Mouse (Mus musculus): ENCODE data around the gene Tut7. TPM values are rescaled to one million over a fixed set of nuclear protein-coding genes. Genes with fewer than 3 reads are reported as not detected.

Tut7 gene
- polyA plus RNA-seq, 1 experiment from 2014 or later = 39.0 TPM

DNA sequence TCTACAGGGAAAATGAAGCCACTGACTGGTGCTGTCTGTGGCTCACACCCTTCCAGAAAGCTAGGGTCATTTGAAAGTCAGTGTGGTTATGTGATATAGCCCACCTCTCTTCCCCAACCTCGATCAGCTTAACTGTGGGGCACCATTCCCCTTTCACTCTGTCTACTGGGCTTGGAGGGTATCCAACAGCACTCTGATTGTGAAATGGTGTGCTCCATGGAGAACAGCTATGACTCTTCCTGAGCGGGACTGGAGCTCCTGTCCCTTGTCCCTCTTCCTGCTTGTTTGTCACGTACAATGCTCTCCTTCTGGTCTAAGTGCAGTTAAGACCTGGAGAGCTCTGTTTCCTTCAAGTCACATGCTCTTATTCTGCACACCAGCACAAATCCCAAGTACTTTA, 47.8 kb downstream of the Tut7 start:
- WGBS = 88% methylated on average over 3 of the region's 3 CpGs
- no peak for DNase-seq (ENCODE audit: extremely low spot score, low spot score)
- H3K36me3 ChIP-seq (replicated peaks) = peaks cover 87% of the 10 kb centered on the region

DNA sequence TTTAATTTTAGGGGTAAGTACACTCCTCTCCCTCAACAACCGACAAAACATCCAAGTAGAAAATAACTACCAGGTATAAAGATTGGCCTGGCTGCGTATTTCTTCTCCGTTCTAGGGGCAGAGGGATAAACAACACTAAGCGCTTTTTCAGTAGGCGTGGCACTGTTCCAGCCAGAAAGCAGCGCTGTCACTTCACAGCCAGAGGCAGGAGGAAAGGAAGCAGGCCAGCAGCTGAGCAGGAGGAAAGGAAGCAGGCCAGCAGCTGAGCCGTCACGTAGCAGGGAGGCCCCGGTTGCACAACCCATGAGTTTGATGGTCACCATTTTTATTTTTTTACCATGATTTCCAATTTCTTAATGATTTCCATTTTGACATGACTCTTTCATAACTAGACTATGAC, 51.7 kb downstream of the Tut7 start:
- peaks cover 58% of the 10 kb centered on the region for H3K36me3 ChIP-seq (replicated peaks)
- no peak for DNase-seq (ENCODE audit: extremely low spot score, low spot score)
- peak overlapping the region; percentile 91; the same call in 1 of the 2 replicates for H3K27ac ChIP-seq
- H3K27me3 ChIP-seq (ENCODE audit: poor library complexity, severe bottlenecking) = no peaks in the 10 kb centered on the region
- no peaks in the 10 kb centered on the region for H3K9me3 ChIP-seq
- H3K4me3 ChIP-seq = peak overlapping the region; percentile 94; the same call in 1 of the 2 replicates
- peaks cover 41% of the 10 kb centered on the region for H3K4me1 ChIP-seq
- 74% methylated on average over 9 of the region's 9 CpGs for WGBS

More for the DNA sequence above, 47.8 kb downstream of the Tut7 start:
- H3K4me3 ChIP-seq = no peak overlapping the region
- H3K27ac ChIP-seq = no peak overlapping the region
- H3K4me1 ChIP-seq = peaks cover 13% of the 10 kb centered on the region
- H3K9me3 ChIP-seq = no peaks in the 10 kb centered on the region
- no peaks in the 10 kb centered on the region for H3K27me3 ChIP-seq (ENCODE audit: poor library complexity, severe bottlenecking)

DNA sequence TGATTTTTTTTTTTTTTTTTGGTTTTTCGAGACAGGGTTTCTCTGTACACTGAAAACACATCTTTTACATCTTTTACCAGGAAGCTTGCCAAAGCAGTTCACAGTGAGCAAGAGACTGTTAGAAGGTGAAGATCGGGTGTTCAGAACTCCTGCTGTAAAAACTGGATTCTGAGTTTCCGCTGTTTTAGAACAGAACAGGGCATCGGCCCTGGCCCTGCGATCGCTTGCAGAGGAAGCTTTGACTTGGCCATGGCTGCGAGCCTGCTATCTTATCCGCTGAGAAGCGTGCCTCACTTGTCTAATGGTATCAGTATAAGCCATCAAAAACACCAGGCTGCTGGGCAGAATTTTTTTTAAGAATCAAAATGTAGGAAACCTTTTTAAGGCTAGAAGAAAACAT, 52.1 kb downstream of the Tut7 start:
- WGBS = 75% methylated on average over 9 of the region's 9 CpGs
- Histone ChIP-seq H3K4me1 (peaks cover 45% of the 10 kb centered on the region), H3K9me3 (no peaks in the 10 kb centered on the region), H3K4me3 (peak overlapping the region; percentile 94), H3K27ac (peak overlapping the region; percentile 91), H3K36me3 (replicated peaks) (peaks cover 54% of the 10 kb centered on the region), H3K27me3 (ENCODE audit: poor library complexity, severe bottlenecking) (no peaks in the 10 kb centered on the region)
- no peak for DNase-seq (ENCODE audit: extremely low spot score, low spot score)

DNA sequence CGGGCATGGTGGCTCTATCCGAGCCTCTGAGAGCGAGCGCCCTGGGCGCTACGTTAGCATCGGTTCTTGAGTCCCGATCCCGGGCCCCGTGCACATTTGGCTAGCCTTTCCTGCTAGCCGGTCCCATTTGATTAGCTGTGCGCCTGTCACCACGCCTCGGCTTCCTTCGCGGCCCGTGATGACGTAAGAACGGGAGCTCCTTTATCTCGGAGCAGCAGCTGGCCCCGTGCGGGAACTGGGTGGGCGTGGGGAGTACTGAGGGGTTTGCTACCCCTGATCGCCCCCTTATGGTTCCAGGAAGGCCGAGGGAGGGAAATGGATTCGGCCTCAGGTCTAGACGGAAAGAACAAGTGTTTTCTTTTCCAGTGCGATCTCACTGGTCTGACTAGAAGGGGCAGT, 52.8 kb downstream of the Tut7 start:
- peaks cover 47% of the 10 kb centered on the region for H3K36me3 ChIP-seq (replicated peaks)
- no peaks in the 10 kb centered on the region for H3K27me3 ChIP-seq (ENCODE audit: poor library complexity, severe bottlenecking)
- peak; percentile 90 for DNase-seq (ENCODE audit: extremely low spot score, low spot score)
- under 1% methylated on average over 28 of the region's 28 CpGs for WGBS
- no peaks in the 10 kb centered on the region for H3K9me3 ChIP-seq
- peak overlapping the region; percentile 91 for H3K27ac ChIP-seq
- H3K4me1 ChIP-seq = peaks cover 49% of the 10 kb centered on the region
- peak overlapping the region; percentile 94 for H3K4me3 ChIP-seq

DNA sequence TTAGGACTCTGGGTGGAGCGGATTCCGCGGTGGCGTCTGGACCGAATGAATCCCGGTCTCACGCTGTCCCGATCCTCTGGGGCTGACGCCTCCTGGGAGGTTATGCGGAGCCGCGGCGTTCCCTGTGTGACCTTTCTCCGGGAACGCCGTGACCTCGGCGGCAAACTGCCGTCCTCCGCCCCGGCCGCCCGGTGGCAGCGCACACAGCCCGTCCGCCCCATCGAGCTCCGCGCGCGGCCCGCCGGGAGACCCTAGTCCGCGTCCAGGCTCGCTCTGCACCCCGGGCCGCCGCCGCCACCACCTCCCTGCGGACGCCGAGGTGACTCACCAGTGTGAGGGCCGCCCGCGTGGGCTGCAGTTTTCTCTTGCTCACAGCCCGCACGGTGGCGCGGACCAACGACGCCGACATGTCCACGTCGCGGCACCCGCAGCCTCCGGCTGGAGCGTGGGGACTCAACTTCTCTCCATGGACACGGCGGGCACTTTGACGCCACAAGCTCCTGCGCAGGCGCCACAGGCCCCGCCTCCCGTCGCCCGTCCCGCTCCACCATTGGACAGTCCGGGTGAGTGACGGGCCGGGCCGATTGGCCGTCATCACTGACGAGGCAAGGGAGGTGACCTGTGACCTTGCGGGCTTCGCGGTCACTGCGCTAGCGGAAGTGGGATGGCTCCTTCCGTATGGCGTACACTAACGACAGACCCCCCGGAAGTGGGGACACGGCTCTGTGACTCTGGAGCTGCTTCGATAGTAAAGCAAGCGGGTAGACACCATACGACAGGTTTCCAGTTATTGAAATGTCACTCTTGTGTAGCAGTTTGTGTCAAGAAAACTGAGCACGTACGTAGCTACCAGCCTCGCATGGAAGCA, 53.4 kb downstream of the Tut7 start, which contains the start of gene Isca1:
Isca1 (minus strand) TSS at position 515 of the 868 bp plus-strand sequence.
- under 1% methylated on average over 91 of the region's 91 CpGs for WGBS
- H3K4me3 ChIP-seq = peak within 1 kb of the TSS; percentile 94
- DNase-seq (ENCODE audit: extremely low spot score, low spot score) = peak; percentile 99
- peaks cover 49% of the 10 kb centered on the region for H3K4me1 ChIP-seq
- H3K27me3 ChIP-seq (ENCODE audit: poor library complexity, severe bottlenecking) = no peaks in the 10 kb centered on the region
- H3K27ac ChIP-seq = peak within 1 kb of the TSS; percentile 91
- H3K36me3 ChIP-seq (replicated peaks) = peaks cover 41% of the 10 kb centered on the region
- no peaks in the 10 kb centered on the region for H3K9me3 ChIP-seq

DNA sequence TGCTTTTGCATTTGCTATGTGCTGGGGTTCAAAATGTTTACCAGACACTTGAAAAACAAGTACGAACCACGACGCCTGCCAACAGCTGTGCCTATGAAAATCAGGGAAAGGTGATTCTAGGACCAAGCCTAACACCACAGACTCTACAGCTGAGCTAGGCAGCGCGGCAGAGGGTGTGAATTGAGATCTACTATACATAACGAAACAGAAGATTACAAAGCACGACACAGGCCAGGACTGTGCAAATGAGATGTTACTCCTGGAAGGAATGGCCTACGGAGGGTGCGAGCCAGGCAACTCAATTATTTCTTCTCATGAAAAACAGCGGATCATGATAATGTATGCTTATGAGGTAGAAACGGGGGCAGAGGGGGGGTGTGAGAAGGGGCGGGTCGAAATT, 54.4 kb downstream of the Tut7 start:
- H3K4me1 ChIP-seq = peaks cover 49% of the 10 kb centered on the region
- no peak for DNase-seq (ENCODE audit: extremely low spot score, low spot score)
- H3K4me3 ChIP-seq = peak overlapping the region; percentile 94
- H3K27me3 ChIP-seq (ENCODE audit: poor library complexity, severe bottlenecking) = no peaks in the 10 kb centered on the region
- H3K9me3 ChIP-seq = no peaks in the 10 kb centered on the region
- peak overlapping the region; percentile 91; the same call in 1 of the 2 replicates for H3K27ac ChIP-seq
- 55% methylated on average over 13 of the region's 13 CpGs for WGBS
- H3K36me3 ChIP-seq (replicated peaks) = peaks cover 37% of the 10 kb centered on the region

DNA sequence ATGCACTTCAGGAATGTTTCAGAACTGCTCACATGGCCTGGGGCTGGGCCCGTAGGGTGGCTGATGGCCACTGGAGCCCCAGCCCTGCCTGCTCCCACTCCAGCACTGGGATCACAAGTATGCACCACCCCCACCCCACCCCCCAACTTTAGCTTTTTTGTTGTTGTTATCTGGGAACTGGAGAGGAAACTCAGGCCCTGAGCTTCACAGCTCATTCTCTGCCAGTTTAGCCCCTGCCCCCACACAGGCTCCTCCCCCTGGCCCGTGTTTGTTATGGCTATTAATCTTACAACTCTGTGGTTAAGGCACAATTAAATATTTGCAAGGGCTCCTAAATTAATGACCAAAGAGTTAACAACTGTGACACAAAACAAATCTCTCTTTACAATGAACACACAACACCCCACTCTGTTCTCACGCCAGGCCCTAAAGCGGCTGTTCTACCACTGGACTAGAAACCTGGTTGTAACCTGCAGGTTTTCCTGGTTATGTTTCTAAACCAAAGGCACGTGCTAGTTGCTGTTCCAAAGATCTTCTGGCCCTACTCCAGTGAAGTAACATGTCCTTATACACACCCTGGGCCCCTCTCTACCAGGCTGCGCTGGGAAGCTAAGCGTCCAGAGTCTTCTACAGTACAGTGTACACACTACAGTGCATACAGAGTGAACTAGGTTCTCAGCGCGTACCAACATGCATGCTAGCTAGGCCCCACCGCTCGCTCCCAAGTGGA, 56.0 kb downstream of the Tut7 start:
- H3K4me1 ChIP-seq = peaks cover 49% of the 10 kb centered on the region
- WGBS = 84% methylated on average over 11 of the region's 11 CpGs
- no peaks in the 10 kb centered on the region for H3K9me3 ChIP-seq
- no peak overlapping the region for H3K27ac ChIP-seq
- DNase-seq (ENCODE audit: extremely low spot score, low spot score) = no peak
- H3K36me3 ChIP-seq (replicated peaks) = peaks cover 37% of the 10 kb centered on the region
- no peaks in the 10 kb centered on the region for H3K27me3 ChIP-seq (ENCODE audit: poor library complexity, severe bottlenecking)
- peak overlapping the region; percentile 19 for H3K4me3 ChIP-seq

DNA sequence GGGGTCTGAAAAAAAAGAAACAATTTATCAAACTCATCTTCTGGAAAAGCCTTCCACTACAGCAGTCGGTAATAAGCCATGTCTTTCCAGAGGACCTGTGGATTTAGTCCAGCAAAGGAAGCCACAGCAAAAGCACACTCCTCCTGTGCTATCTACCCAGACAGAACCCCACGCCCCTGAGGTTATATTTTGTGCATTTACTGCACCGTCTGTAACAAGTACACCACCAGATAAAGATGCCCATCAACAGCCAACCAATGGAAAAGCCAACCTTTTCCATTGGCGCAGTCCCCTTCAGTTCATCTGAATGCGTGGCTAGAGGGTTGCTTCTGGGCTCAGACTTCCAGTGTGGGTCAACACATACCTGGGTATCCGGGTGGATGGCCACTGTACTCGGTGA, 60.2 kb downstream of the Tut7 start:
- Histone ChIP-seq H3K27me3 (ENCODE audit: poor library complexity, severe bottlenecking) (no peaks in the 10 kb centered on the region), H3K9me3 (no peaks in the 10 kb centered on the region), H3K36me3 (replicated peaks) (peaks cover 69% of the 10 kb centered on the region), H3K27ac (no peak overlapping the region), H3K4me1 (peaks cover 23% of the 10 kb centered on the region), H3K4me3 (no peak overlapping the region)
- DNase-seq (ENCODE audit: extremely low spot score, low spot score) = no peak
- WGBS = 95% methylated on average over 7 of the region's 7 CpGs

DNA sequence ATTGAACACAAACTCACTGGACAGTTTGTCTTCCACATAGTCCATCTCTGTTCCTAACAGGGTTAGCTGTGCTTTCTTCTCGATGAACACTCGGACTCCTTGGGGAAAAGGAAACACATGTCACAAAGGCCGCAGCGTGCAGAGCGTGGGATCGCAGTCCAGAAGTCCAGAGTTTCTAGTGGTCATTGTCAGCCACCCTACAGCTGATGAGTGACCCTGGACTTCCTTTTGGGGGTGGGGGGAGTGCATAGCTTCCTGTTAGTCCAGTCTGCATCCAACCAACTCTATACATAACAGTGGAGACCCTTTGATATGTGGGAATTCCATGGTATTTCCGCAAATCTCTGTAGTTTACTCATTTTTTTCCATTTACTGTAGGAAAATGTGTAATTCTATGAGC, 66.0 kb downstream of the Tut7 start:
- 94% methylated on average over 7 of the region's 7 CpGs for WGBS
- no peak for DNase-seq (ENCODE audit: extremely low spot score, low spot score)
- Histone ChIP-seq H3K36me3 (replicated peaks) (peaks cover 78% of the 10 kb centered on the region), H3K9me3 (no peaks in the 10 kb centered on the region), H3K4me3 (no peak overlapping the region), H3K27me3 (ENCODE audit: poor library complexity, severe bottlenecking) (no peaks in the 10 kb centered on the region), H3K27ac (no peak overlapping the region), H3K4me1 (no peaks in the 10 kb centered on the region)

DNA sequence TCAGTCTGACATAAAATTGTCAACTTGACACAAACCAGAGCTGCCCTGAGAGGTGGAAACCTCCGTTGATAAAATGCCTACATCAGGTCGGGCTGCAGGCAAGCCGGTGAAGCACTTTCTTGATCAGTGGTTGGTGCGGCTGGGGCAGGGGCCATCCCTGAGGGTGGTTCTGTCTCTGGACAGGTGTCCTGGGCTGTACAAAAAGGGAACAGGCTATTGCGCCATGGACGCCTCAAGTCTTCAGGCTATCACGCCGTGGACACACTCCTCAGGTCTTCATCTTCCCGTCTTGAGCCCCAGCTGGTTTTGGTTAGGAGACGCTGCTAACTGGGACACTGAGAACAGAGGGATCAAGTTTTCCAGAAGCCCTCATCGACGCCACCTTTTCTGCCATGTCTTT, 72.6 kb downstream of the Tut7 start:
- WGBS = 77% methylated on average over 12 of the region's 12 CpGs
- H3K9me3 ChIP-seq = no peaks in the 10 kb centered on the region
- no peak for DNase-seq (ENCODE audit: extremely low spot score, low spot score)

DNA sequence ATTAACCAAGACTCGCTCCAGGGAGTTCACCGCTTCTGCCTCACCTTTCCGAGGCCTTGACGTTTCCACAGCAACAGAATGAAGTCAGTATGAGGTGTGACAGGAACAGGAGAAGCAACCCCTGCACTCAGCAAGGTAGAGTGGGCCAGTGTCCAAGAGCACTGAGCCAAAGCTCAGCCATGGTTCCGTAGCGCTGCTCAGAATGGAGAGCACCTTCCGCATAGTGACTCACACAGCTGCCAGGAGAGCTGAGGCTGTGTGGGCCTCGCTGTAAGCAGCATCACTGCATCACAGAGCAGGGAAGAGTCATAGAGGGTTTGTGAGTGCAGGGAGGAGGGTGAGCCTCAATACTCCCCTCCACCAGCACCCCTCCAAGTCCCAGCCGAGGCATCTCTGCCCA, 76.2 kb downstream of the Tut7 start, which contains the start of gene 1700014D04Rik:
1700014D04Rik (minus strand) TSS at position 42 of the 400 bp plus-strand sequence.
- H3K27ac ChIP-seq = no peak within 1 kb of the TSS
- no peak for DNase-seq (ENCODE audit: extremely low spot score, low spot score)

More for the DNA sequence above, 72.6 kb downstream of the Tut7 start:
- Histone ChIP-seq H3K4me3 (no peak overlapping the region), H3K27ac (no peak overlapping the region), H3K4me1 (0 out of 2 replicates have a peak, but pooled peaks cover 4% of the 10 kb centered on the region), H3K36me3 (replicated peaks) (peaks cover 18% of the 10 kb centered on the region), H3K27me3 (ENCODE audit: poor library complexity, severe bottlenecking) (no peaks in the 10 kb centered on the region)

DNA sequence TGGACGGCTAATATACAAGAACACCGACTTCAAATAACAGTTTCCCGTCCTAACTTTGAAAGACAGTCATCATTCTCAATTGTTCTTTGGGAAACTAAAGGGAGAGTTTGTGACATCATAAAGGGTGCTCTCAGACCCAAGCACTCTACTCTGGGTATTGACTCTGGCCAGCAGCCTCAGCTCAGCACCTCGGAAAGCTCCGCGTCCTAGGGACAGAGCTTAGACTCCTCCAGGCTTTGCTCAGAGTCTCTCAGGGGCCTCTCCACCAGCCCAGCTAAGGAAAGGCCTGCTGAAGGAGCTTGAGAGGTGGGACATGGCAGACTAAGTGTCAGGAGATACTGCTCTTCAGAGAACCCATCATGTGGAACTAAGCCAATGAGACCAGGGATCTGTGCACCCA, 76.8 kb downstream of the Tut7 start:
- H3K4me1 ChIP-seq = 0 out of 2 replicates have a peak, but pooled peaks cover 4% of the 10 kb centered on the region
- no peak overlapping the region for H3K27ac ChIP-seq
- no peaks in the 10 kb centered on the region for H3K36me3 ChIP-seq (replicated peaks)
- DNase-seq (ENCODE audit: extremely low spot score, low spot score) = no peak
- WGBS = 69% methylated on average over 6 of the region's 6 CpGs
- no peaks in the 10 kb centered on the region for H3K27me3 ChIP-seq (ENCODE audit: poor library complexity, severe bottlenecking)
- H3K4me3 ChIP-seq = no peak overlapping the region
- H3K9me3 ChIP-seq = no peaks in the 10 kb centered on the region

More for the DNA sequence above, 76.2 kb downstream of the Tut7 start, which contains the start of gene 1700014D04Rik:
- H3K4me1 ChIP-seq = 0 out of 2 replicates have a peak, but pooled peaks cover 4% of the 10 kb centered on the region
- no peak within 1 kb of the TSS for H3K4me3 ChIP-seq
- H3K9me3 ChIP-seq = no peaks in the 10 kb centered on the region
- H3K27me3 ChIP-seq (ENCODE audit: poor library complexity, severe bottlenecking) = no peaks in the 10 kb centered on the region
- 84% methylated on average over 9 of the region's 9 CpGs for WGBS
- no peaks in the 10 kb centered on the region for H3K36me3 ChIP-seq (replicated peaks)

Measured in forebrain, embryonic 10.5 days (tissue).